Mouse (Mus musculus) olfactory bulb, adult 2 months (tissue): ENCODE data around the gene Tppp2.

Experiments
- CTCF ChIP-seq: fragments of 200-500 bp; IDR thresholded peaks from 2 replicates; pipeline ENCODE4 v1.5.1; 2012; ENCODE audit warnings: low read depth, mild to moderate bottlenecking, low read length, moderate library complexity; ENCODE audit not compliant: insufficient read depth
- POLR2A ChIP-seq: fragments of 200-500 bp; IDR thresholded peaks from 2 replicates; pipeline ENCODE4 v1.6.1; 2012; ENCODE audit warnings: mild to moderate bottlenecking, low read depth, low read length, moderate library complexity; ENCODE audit not compliant: insufficient read depth

GRCm38 (mm10) chr14:51913062-51913959 lies 4.9 kb upstream of the Tppp2 start:
- TF ChIP-seq CTCF (no peak), POLR2A (no peak)
